Mouse (Mus musculus) embryonic facial prominence, embryonic 15.5 days (tissue): Measurements from ENCODE around the gene Cyp17a1. TPM values are rescaled to one million over a fixed set of nuclear protein-coding genes. Genes with fewer than 3 reads are reported as not detected.
A peak's percentile ranks its signal among the peaks of the same experiment; 100 is the strongest.

Experiments used
- ATAC-seq: fragments of 200-750 bp; cut with Nextera tagmentation; 2 replicates; pipeline ENCODE4 v1.8.0; 2017; ENCODE audit warnings: low read depth, moderate TSS enrichment; ENCODE audit not compliant: insufficient number of reproducible peaks, low FRiP score, low TSS enrichment
- H3K27ac ChIP-seq: fragments of 300-500 bp; sonication (generic); replicated peaks from 2 replicates; pipeline ENCODE4 v1.5.1; 2015; ENCODE audit warnings: mild to moderate bottlenecking, inconsistent platforms
- H3K27me3 ChIP-seq: fragments of 300-500 bp; sonication (generic); 2 replicates; pipeline ENCODE4 v1.6.1; 2015; ENCODE audit warnings: inconsistent platforms
- H3K36me3 ChIP-seq: fragments of 300-500 bp; sonication (generic); 2 replicates; pipeline ENCODE4 v1.6.1; 2015; ENCODE audit warnings: mild to moderate bottlenecking, inconsistent platforms
- H3K4me1 ChIP-seq: fragments of 300-500 bp; sonication (generic); 2 replicates; pipeline ENCODE4 v1.6.1; 2015; ENCODE audit warnings: inconsistent platforms
- H3K4me2 ChIP-seq: fragments of 300-500 bp; sonication (generic); replicated peaks from 2 replicates; pipeline ENCODE4 v1.6.1; 2015; ENCODE audit warnings: mild to moderate bottlenecking, inconsistent platforms
- H3K4me3 ChIP-seq: fragments of 300-500 bp; sonication (generic); replicated peaks from 2 replicates; pipeline ENCODE4 v1.5.1; 2015; ENCODE audit warnings: mild to moderate bottlenecking, inconsistent platforms
- H3K9ac ChIP-seq: fragments of 300-500 bp; sonication (generic); 2 replicates; pipeline ENCODE4 v1.6.1; 2015; ENCODE audit warnings: inconsistent platforms
- H3K9me3 ChIP-seq: fragments of 300-500 bp; sonication (generic); replicated peaks from 2 replicates; pipeline ENCODE4 v1.6.1; 2016; ENCODE audit warnings: inconsistent platforms
- WGBS: fragments of 180-500 bp; shearing (Covaris S2); methylation state at CpG from one replicate; pipeline ENCODE4 v1.1.7; 2015; 5-methylcytosine and 5-hydroxymethylcytosine counted together
- polyA plus RNA-seq: library from polyadenylated mRNA; unstranded; fragments of >200 nt; fragmentation: Nextera tagmentation; extraction: Ambion mirVana; gene quantifications from 2 replicates; pipeline ENCODE4 v1.2.1, GENCODE M21; 2015

Gene Cyp17a1
- polyA plus RNA-seq, 1 experiment from 2014 or later, result 1.1 TPM

DNA sequence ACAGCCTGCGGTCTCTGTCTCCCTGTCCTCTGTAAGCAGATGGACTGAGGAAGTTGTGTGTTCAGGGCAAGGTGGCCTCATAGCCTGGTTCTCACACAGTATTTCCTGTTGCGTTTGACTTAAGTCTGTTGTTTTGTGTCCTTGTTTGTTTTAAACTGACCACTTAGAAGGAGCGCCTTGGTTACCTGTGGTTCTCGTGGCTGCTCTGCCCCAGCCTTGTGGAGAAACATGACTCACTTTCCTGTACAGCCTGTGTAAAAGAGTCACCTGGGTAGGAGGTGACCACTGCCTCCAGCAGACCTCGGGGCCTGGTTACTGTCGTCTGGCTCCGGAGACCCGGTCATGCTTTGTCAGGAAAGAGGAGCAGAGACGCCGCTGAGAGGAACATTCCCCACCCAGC, 17.3 kb downstream of the Cyp17a1 start:
- WGBS, result 94% methylated on average over 10 of the region's 10 CpGs
- peaks cover 56% of the 10 kb centered on the region for H3K36me3 ChIP-seq
- no peak overlapping the region for H3K4me2 ChIP-seq
- no peaks in the 10 kb centered on the region for H3K4me1 ChIP-seq
- H3K27ac ChIP-seq, result no peak overlapping the region
- no peak overlapping the region for H3K4me3 ChIP-seq
- no peaks in the 10 kb centered on the region for H3K9me3 ChIP-seq
- no peaks in the 10 kb centered on the region for H3K27me3 ChIP-seq
- no peak overlapping the region for H3K9ac ChIP-seq
- no peak for ATAC-seq

DNA sequence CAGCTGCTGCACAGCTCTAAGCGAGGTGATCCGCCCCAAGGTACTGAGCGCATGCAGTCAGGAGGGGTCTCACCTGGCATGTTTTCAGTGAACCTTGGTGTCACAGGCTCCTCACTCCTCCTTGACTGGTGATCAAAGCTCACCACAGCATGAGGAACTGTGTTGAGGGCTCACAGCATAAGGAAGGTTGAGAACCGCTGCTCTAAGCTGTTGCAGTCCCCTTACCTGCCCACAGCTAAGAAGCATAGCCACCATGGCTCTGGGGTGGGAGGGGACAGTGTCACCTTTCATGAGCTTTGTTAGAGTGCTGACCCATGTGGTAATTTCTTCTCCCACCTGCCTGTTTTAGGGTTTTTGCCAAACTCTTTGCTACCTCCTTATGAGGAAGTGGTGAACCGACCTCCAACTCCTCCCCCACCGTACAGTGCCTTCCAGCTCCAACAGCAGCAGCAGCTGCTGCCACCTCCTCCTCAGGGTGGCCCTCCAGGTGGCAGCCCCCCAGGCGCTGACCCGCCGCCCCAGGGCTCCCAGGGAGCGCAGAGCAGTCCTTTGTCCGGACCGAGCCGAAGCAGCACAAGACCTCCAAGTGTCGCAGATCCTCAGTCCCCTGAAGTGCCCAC, 19.2 kb downstream of the Cyp17a1 start:
- no peaks in the 10 kb centered on the region for H3K4me1 ChIP-seq
- H3K9me3 ChIP-seq, result no peaks in the 10 kb centered on the region
- no peak overlapping the region for H3K4me2 ChIP-seq
- H3K36me3 ChIP-seq, result peaks cover 56% of the 10 kb centered on the region
- no peak for ATAC-seq
- WGBS, result 89% methylated on average over 14 of the region's 14 CpGs
- no peak overlapping the region for H3K9ac ChIP-seq
- no peak overlapping the region for H3K4me3 ChIP-seq
- no peak overlapping the region for H3K27ac ChIP-seq
- no peaks in the 10 kb centered on the region for H3K27me3 ChIP-seq

DNA sequence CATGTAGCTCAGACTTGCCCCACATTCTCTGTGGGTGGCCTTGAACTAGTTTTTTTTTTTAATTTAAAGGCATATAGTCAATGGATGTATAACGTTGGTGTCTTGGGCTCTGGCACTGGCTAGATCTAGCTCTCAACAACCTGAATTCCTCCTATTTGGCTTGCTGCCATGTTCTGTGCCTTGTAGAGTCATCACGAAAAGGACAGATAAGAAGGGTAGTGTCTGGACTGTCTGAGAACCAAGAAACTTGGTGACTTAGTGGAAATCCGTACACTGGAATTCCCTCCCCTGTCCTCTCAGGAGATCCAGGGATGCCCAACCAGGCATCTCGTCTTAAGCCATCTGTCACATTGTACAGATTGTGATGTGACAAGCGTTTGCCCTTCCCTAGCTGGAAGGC, 19.8 kb downstream of the Cyp17a1 start:
- Histone ChIP-seq H3K4me1 (0 out of 2 replicates have a peak, but pooled peaks cover 3% of the 10 kb centered on the region), H3K4me3 (no peak overlapping the region), H3K27me3 (no peaks in the 10 kb centered on the region), H3K27ac (no peak overlapping the region), H3K36me3 (peaks cover 59% of the 10 kb centered on the region), H3K9ac (no peak overlapping the region), H3K9me3 (no peaks in the 10 kb centered on the region), H3K4me2 (no peak overlapping the region)
- 73% methylated on average over 5 of the region's 5 CpGs for WGBS
- no peak for ATAC-seq

DNA sequence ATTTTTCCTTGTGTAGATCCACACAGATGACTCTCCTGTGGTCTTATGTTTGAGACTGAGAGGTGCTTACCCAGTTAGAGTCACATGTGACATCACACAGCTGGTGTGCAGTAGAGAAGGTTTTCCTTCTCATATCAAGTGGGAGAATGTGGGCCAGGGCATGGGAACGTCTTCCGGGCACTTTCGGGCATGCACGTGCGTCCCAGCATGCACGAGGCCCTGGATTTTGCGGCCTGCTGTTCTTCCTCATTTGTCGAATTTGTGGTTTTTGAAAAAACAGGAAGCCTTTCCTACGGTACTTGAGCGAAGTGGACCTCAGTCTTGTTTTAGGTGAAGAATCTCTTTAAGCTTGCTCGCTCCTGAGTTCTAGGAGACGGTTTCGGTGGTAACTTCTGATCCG, 24.4 kb downstream of the Cyp17a1 start:
- no peak overlapping the region for H3K9ac ChIP-seq
- H3K9me3 ChIP-seq, result no peaks in the 10 kb centered on the region
- no peak overlapping the region for H3K4me2 ChIP-seq
- 91% methylated on average over 14 of the region's 14 CpGs for WGBS
- no peaks in the 10 kb centered on the region for H3K27me3 ChIP-seq
- no peak overlapping the region for H3K27ac ChIP-seq
- H3K36me3 ChIP-seq, result peaks cover 24% of the 10 kb centered on the region
- no peak for ATAC-seq
- no peak overlapping the region for H3K4me3 ChIP-seq
- H3K4me1 ChIP-seq, result peaks cover 50% of the 10 kb centered on the region

DNA sequence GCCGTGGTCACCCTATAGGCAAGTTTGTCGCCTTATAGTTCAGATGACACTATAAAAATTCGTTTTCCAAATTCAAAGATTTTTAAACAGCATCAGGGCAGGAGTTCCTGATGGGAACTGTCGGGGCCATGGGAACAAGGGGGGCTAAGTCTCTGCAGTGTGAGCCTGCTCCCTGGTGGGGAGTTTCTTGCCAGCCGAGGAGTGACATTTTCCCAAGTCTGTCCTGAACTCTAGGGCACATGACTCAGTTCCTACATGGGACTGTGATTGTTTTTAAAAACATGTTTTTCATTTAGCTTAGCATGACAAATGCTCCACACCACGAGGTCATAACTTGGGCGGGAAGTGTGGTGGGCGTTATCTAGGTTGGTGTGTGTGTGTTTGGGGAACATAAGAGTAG, 25.1 kb downstream of the Cyp17a1 start:
- Histone ChIP-seq H3K4me2 (no peak overlapping the region), H3K9me3 (no peaks in the 10 kb centered on the region), H3K27ac (no peak overlapping the region), H3K4me3 (no peak overlapping the region), H3K4me1 (peaks cover 57% of the 10 kb centered on the region), H3K27me3 (no peaks in the 10 kb centered on the region), H3K9ac (no peak overlapping the region), H3K36me3 (peaks cover 17% of the 10 kb centered on the region)
- 70% methylated on average over 8 of the region's 8 CpGs for WGBS
- no peak for ATAC-seq

DNA sequence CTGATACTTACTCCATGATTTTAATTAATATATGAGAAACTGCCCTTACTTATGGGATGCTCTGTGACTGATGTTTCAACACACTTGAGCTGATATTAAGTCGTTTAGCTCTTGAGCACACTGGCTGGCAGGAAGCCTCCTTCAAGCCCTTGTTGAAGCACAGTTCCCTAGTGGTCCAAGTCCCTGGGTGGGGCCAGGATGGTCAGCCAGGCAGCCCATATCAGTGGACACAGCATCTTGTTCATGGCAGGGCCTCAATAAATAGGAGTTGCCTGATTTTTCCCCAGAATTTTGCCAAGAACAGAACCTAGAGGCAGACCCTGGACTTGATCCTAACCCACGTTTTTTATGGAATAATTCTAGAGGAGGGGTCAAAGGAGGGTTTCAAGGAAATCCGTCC, 25.7 kb downstream of the Cyp17a1 start:
- peaks cover 14% of the 10 kb centered on the region for H3K36me3 ChIP-seq
- H3K9ac ChIP-seq, result no peak overlapping the region
- H3K9me3 ChIP-seq, result no peaks in the 10 kb centered on the region
- no peak for ATAC-seq
- no peak overlapping the region for H3K4me3 ChIP-seq
- no peaks in the 10 kb centered on the region for H3K27me3 ChIP-seq
- H3K4me2 ChIP-seq, result no peak overlapping the region
- H3K4me1 ChIP-seq, result peaks cover 63% of the 10 kb centered on the region
- 36% methylated on average over 3 of the region's 3 CpGs for WGBS
- peak overlapping the region; percentile 63; the same call in 1 of the 2 replicates for H3K27ac ChIP-seq

DNA sequence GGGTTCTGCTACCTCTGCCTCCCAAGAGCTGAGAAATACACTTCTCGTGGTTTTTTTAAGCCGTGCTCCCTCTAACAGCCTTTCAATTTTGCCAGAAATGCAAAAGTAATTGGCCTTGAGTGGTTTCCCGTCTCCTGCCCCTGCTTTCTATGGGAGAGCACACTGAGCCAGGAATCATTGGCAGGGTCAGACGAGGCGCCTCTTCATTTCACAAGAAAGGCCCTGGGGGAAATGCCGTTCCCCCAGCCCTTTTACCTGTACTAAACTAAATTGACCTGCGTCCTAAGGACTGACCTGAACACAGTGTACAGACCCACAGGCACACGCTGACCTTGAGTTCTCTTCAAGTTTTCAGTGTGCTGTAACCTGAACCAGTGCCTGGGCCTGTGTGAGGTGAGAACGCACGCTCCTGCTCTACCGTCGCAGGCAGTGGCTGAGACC, 26.9 kb downstream of the Cyp17a1 start:
- H3K9me3 ChIP-seq, result no peaks in the 10 kb centered on the region
- H3K4me1 ChIP-seq, result peaks cover 75% of the 10 kb centered on the region
- peak overlapping the region; percentile 76 for H3K27ac ChIP-seq

DNA sequence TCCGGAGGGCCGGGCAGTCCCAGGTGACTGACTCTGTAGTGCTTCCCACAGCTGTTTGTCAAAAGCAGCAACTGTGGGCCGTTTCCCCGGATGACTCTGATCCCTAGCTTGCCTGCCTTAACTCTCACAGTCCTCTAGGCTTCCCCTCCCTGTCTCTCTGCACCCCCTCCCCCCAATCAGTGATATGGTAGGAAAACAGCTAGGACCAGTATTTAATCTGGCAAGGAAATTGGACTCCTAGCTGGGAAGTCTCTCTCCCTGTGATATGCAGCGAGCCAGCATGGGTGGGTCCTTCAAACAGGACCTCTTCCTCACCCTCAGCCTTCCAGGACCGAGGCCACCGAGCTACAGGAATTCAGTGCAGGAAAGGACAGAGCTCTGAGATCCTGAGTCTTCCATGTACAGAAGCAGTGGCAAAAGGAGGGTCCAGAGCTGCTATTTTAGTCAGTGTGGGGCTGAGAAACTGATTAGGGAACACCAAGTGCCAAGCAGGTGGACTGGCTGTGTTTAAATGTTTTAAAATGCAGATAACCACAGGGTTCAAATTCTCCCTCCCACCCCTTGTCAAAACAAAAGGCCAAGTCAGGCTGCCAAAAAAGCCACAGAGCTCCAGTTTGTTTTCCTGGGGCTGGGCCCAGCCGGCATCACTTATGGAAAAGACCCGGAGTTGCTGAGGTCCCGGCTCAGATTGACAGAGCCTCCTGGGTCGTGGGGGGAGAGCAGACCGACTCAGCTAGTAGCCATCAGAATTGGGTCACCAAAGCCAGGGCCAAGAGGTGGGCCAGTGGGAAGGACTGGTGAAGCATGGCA, 28.0 kb downstream of the Cyp17a1 start:
- Histone ChIP-seq H3K36me3 (0 out of 2 replicates have a peak, but pooled peaks cover 7% of the 10 kb centered on the region), H3K4me3 (no peak overlapping the region), H3K27me3 (no peaks in the 10 kb centered on the region), H3K27ac (peak overlapping the region; percentile 90), H3K4me1 (peaks cover 84% of the 10 kb centered on the region), H3K9me3 (no peaks in the 10 kb centered on the region), H3K4me2 (no peak overlapping the region), H3K9ac (no peak overlapping the region)
- 29% methylated on average over 12 of the region's 12 CpGs for WGBS
- ATAC-seq, result peak; percentile 41

More for the DNA sequence above, 26.9 kb downstream of the Cyp17a1 start:
- 0 out of 2 replicates have a peak, but pooled peaks cover 7% of the 10 kb centered on the region for H3K36me3 ChIP-seq
- no peak overlapping the region for H3K9ac ChIP-seq
- H3K4me3 ChIP-seq, result no peak overlapping the region
- no peak overlapping the region for H3K4me2 ChIP-seq
- ATAC-seq, result no peak
- H3K27me3 ChIP-seq, result no peaks in the 10 kb centered on the region
- WGBS, result 56% methylated on average over 12 of the region's 12 CpGs

DNA sequence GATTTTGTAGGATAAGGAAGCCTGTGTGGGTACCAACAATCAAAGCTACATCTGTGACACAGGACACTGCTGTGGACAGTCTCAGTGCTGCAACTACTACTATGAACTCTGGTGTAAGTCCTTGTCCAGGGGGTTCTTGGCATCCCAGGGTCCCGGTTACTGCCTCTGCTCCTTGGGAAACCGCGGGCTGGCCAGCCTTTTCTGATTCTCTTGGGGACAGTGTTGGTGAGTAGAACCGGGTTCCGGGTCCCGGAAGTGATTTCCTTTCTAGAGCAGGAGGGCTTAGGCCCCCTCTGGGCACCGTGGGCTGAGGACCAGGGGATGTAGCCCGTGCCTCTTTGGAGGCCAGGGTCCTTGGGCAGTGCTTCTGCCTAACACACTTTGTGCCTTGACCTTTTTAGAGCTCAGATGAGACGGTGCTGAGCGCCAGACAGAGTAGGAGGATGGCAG, 28.6 kb downstream of the Cyp17a1 start:
- Histone ChIP-seq H3K36me3 (0 out of 2 replicates have a peak, but pooled peaks cover 7% of the 10 kb centered on the region), H3K4me2 (no peak overlapping the region), H3K4me1 (peaks cover 90% of the 10 kb centered on the region), H3K4me3 (no peak overlapping the region), H3K27me3 (no peaks in the 10 kb centered on the region), H3K9me3 (no peaks in the 10 kb centered on the region), H3K27ac (peak overlapping the region; percentile 90), H3K9ac (no peak overlapping the region)
- no peak for ATAC-seq
- 68% methylated on average over 10 of the region's 10 CpGs for WGBS

DNA sequence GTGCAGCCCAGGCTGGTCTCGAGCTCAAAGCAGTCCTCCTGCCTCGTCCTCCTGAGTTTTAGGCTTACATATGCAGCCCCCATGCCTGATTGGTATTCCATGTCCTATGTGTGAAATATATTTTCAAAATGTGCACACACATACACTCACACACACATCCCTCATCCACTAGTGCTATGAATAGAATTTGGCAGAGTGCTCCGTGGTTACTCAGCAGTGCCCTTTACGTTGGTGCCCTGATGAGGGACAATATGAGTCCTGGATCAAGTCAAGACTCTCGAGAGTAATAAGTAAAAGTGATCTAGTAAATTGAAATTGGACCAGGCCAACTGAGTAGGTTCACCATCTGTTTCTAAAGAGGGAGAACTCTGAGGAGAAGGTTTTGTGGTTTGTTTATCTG, 29.7 kb downstream of the Cyp17a1 start:
- H3K27me3 ChIP-seq, result no peaks in the 10 kb centered on the region
- no peak overlapping the region for H3K9ac ChIP-seq
- no peak overlapping the region for H3K4me2 ChIP-seq
- 58% methylated on average over 5 of the region's 5 CpGs for WGBS
- H3K4me1 ChIP-seq, result peaks cover 96% of the 10 kb centered on the region
- ATAC-seq, result no peak
- H3K4me3 ChIP-seq, result no peak overlapping the region
- peaks cover 8% of the 10 kb centered on the region; the same call in 1 of the 2 replicates for H3K36me3 ChIP-seq
- H3K27ac ChIP-seq, result peak overlapping the region; percentile 90; the same call in 1 of the 2 replicates
- no peaks in the 10 kb centered on the region for H3K9me3 ChIP-seq

DNA sequence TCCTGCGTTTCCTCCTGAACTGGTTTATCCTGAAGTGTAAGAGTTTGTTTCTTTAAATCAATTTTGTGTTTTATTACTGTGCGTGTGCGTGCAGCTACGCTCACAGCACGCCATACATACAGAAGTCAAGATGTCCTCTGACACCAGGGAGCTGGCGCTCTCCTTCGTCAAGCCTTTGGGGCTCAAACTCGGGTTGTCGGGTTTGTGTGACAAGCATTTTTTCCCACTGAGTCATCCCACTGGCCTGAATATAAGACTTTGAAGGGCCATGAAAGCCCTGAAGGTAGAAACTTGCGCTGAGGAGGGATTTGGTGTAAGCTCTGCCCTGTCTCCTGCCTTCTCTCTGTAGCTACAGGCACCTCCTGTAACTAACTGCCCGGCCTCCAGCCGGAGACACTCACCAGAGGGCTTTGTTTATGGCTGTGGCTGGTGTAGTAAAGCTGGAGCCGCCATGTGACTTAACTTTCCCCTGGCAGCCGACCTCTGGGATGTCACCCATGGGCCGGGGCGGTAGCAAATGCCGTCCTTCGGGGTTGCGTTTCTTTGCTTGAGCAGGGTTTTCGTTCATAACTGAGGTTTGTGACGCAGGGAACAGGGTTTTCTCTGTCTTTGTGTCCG, 30.7 kb downstream of the Cyp17a1 start:
- Histone ChIP-seq H3K4me3 (no peak overlapping the region), H3K9me3 (no peaks in the 10 kb centered on the region), H3K9ac (no peak overlapping the region), H3K27ac (peak overlapping the region; percentile 90), H3K36me3 (peaks cover 11% of the 10 kb centered on the region; the same call in 1 of the 2 replicates), H3K4me1 (peaks cover 90% of the 10 kb centered on the region), H3K27me3 (no peaks in the 10 kb centered on the region), H3K4me2 (no peak overlapping the region; the same call in 1 of the 2 replicates)
- no peak for ATAC-seq
- 51% methylated on average over 22 of the region's 22 CpGs for WGBS
